Mouse (Mus musculus) adrenal gland, adult 2 months (tissue): ENCODE data around the gene 1700024G13Rik. TPM values are rescaled to one million over a fixed set of nuclear protein-coding genes. Genes with fewer than 3 reads are reported as not detected.

ENCODE experiments used
- DNase-seq: peaks from one replicate; pipeline ENCODE4 v3.0.0; 2021
- polyA plus RNA-seq: library from polyadenylated mRNA; depleted of rRNA; stranded (reverse); fragments of >200 nt; gene quantifications from 2 replicates; pipeline ENCODE4 v1.2.3, GENCODE M21; 2012; rRNA removed
- total RNA-seq, 2 experiments: library from RNA; stranded (reverse); gene quantifications; 2 replicates each; pipeline ENCODE4 v1.2.3; 2021

Gene 1700024G13Rik
- total and polyA plus RNA-seq, 3 experiments = not detected

- DNase-seq = no peak
These were observed 55.4 kb downstream of the 1700024G13Rik start for GRCm38 (mm10) chr14:32332515-32333445.

GRCm38 (mm10) chr14:32327366-32327765, 60.8 kb downstream of the 1700024G13Rik start:
- no peak for DNase-seq

Other genes starting within 250 kb of the 1700024G13Rik start
- gene Msmb, start 246.4 kb downstream of the 1700024G13Rik start, total RNA-seq = not detected
- gene Msmb, start 246.4 kb downstream of the 1700024G13Rik start, polyA plus RNA-seq = not detected in 2 replicates
- gene Ncoa4, start 228.5 kb downstream of the 1700024G13Rik start, total RNA-seq = 100 to 1,000 TPM; 155 to 232 TPM
- 18.6 and 27.6 TPM in 2 replicates for gene Ncoa4, start 228.5 kb downstream of the 1700024G13Rik start, polyA plus RNA-seq
- 100 to 1,000 TPM; 150 to 152 TPM for gene Timm23, start 186.5 kb downstream of the 1700024G13Rik start, total RNA-seq
- 165 TPM in 2 replicates for gene Timm23, start 186.5 kb downstream of the 1700024G13Rik start, polyA plus RNA-seq
- gene Parg, start 186.4 kb downstream of the 1700024G13Rik start, total RNA-seq = 10 to 100 TPM; 49.0 to 69.1 TPM
- 6.3 and 8.9 TPM in 2 replicates for gene Parg, start 186.4 kb downstream of the 1700024G13Rik start, polyA plus RNA-seq
- 10 to 100 TPM in 1 of 2 experiments, 1 to 10 TPM in 1; 5.5 to 10.6 TPM for gene Ogdhl, start 66.4 kb downstream of the 1700024G13Rik start, total RNA-seq
- gene Ogdhl, start 66.4 kb downstream of the 1700024G13Rik start, polyA plus RNA-seq = 7.1 and 9.0 TPM in 2 replicates
- gene Slc18a3, start 76.5 kb upstream of the 1700024G13Rik start, total RNA-seq = not detected
- 0.06 and 0.08 TPM in 2 replicates for gene Slc18a3, start 76.5 kb upstream of the 1700024G13Rik start, polyA plus RNA-seq
- gene Chat, start 77.6 kb upstream of the 1700024G13Rik start, total RNA-seq = not detected
- not detected in 2 replicates for gene Chat, start 77.6 kb upstream of the 1700024G13Rik start, polyA plus RNA-seq
- gene Ercc6, start 125.1 kb upstream of the 1700024G13Rik start, total RNA-seq = 10 to 100 TPM in 1 of 2 experiments, 1 to 10 TPM in 1; 9.0 to 11.9 TPM
- 1.8 and 1.9 TPM in 2 replicates for gene Ercc6, start 125.1 kb upstream of the 1700024G13Rik start, polyA plus RNA-seq
- gene Prrxl1, start 211.0 kb upstream of the 1700024G13Rik start, total RNA-seq = 1 to 10 TPM in 1 of 2 experiments, under 1 TPM in 1; 0.81 to 3.1 TPM
- 0.46 and 1.6 TPM in 2 replicates for gene Prrxl1, start 211.0 kb upstream of the 1700024G13Rik start, polyA plus RNA-seq